30 mouse cellular contexts compared by ENCODE assay signal in the genomic region with DNA sequence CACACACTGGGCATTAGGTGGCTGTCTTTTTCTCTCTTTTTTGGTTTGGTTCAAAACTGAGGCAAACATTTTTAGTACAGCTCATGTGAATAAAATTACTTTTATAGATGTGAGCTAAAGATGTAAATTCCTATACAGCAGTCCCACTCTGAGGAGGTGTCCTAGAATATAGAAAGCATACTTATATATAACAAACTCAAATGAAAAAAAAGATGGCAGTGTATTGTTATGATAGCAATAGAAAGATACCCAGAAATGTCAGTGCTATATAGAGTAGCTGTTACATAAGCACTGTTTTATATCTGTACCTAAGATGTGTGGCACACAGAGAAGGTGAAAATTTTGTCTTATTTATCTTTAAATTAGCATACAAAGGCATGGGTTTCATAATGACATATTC.
"Had no signal": no experiment of that assay in that cellular context is flagged by ENCODE, and none has a peak within 500 bp of the region (broad histone marks: within the 10 kb centered on the region; RNA-seq: fewer than 3 reads in every experiment).

No protein-coding gene starts in this region.

- H3K4me1 ChIP-seq: embryonic facial prominence, embryonic 10.5 days; embryonic facial prominence, embryonic 12.5 days; embryonic facial prominence, embryonic 13.5 days; embryonic facial prominence, embryonic 15.5 days; forebrain, embryonic 10.5 days; forebrain, embryonic 12.5 days; forebrain, embryonic 13.5 days; forebrain, embryonic 15.5 days; heart, embryonic 10.5 days had no signal

- H3K27ac ChIP-seq: embryonic facial prominence, embryonic 10.5 days; embryonic facial prominence, embryonic 12.5 days; embryonic facial prominence, embryonic 13.5 days; embryonic facial prominence, embryonic 15.5 days; forebrain, embryonic 10.5 days; forebrain, embryonic 12.5 days; forebrain, embryonic 13.5 days; forebrain, embryonic 15.5 days; gastrocnemius, adult 2 months; heart, adult 2 months; heart, embryonic 10.5 days had no signal

- H3K4me3 ChIP-seq: embryonic facial prominence, embryonic 10.5 days; embryonic facial prominence, embryonic 12.5 days; embryonic facial prominence, embryonic 13.5 days; embryonic facial prominence, embryonic 15.5 days; erythroblast, embryonic 14.5 days; forebrain, embryonic 10.5 days; forebrain, embryonic 12.5 days; forebrain, embryonic 13.5 days; forebrain, embryonic 15.5 days; gastrocnemius, adult 2 months; heart, adult 2 months; heart, embryonic 10.5 days had no signal

- DNase-seq: cerebellum, adult 2 months; cerebellum, adult 8-10 months; cerebellum, adult 9-10 months; cerebellum, adult 9-11 months; cerebellum, postnatal 10 days; cerebellum, postnatal 14 days; cerebellum, postnatal 25 days; cerebellum, postnatal 36 days; embryo, embryonic 11 days; forebrain, postnatal 0 days; gastrocnemius, adult 2 months; gastrocnemius, postnatal 10 days; gastrocnemius, postnatal 14 days; gastrocnemius, postnatal 25 days; gastrocnemius, postnatal 36 days; heart, adult 11 months; heart, adult 18-20 months; heart, adult 2 months had no signal

- ATAC-seq: forebrain, embryonic 13.5 days; forebrain, embryonic 14.5 days; forebrain, embryonic 15.5 days; forebrain, embryonic 16.5 days; forebrain, postnatal 0 days had no signal
